Mouse (Mus musculus) heart, adult 2 months (tissue): ENCODE data around the gene Pik3r2. TPM values are rescaled to one million over a fixed set of nuclear protein-coding genes. Genes with fewer than 3 reads are reported as not detected.
A peak's percentile ranks its signal among the peaks of the same experiment; 100 is the strongest.

Source experiments
- DNase-seq, 2 experiments: peaks; one replicate each; pipeline ENCODE4 v3.0.0; 2021
- H3K27ac ChIP-seq: fragments of 200-600 bp; 2 replicates; pipeline ENCODE4 v1.8.1; 2022
- H3K27me3 ChIP-seq: fragments of 200-500 bp; 2 replicates; pipeline ENCODE4 v1.6.1; 2012; ENCODE audit warnings: mild to moderate bottlenecking, low read length, inconsistent platforms, mixed read lengths; ENCODE audit not compliant: control insufficient read depth, insufficient read depth
- H3K36me3 ChIP-seq: fragments of 200-500 bp; 2 replicates; pipeline ENCODE4 v1.6.1; 2012; ENCODE audit warnings: low read length, inconsistent platforms; ENCODE audit not compliant: control insufficient read depth, insufficient read depth
- H3K4me1 ChIP-seq: fragments of 200-500 bp; 2 replicates; pipeline ENCODE4 v1.6.1; 2011; ENCODE audit warnings: low read length; ENCODE audit not compliant: control insufficient read depth, insufficient read depth
- H3K4me3 ChIP-seq: fragments of 200-600 bp; 2 replicates; pipeline ENCODE4 v1.8.1; 2022
- H3K79me2 ChIP-seq: fragments of 200-500 bp; replicated peaks from 2 replicates; pipeline ENCODE4 v1.6.1; 2012; ENCODE audit warnings: mild to moderate bottlenecking, inconsistent platforms, low read length, moderate library complexity, mixed read lengths; ENCODE audit not compliant: control insufficient read depth, insufficient read depth
- H3K9ac ChIP-seq: fragments of 200-500 bp; 2 replicates; pipeline ENCODE4 v1.6.1; 2012; ENCODE audit warnings: low read depth, mild to moderate bottlenecking, control low read depth, inconsistent platforms, low read length, mixed read lengths
- CTCF ChIP-seq: fragments of 200-600 bp; IDR thresholded peaks from 2 replicates; pipeline ENCODE4 v1.8.1; 2022; ENCODE audit warnings: antibody characterized with exemption, mild to moderate bottlenecking, moderate library complexity
- EP300 ChIP-seq: fragments of 200-500 bp; IDR thresholded peaks from 2 replicates; pipeline ENCODE4 v1.6.1; 2011; ENCODE audit warnings: low read depth, low read length, control low read depth; ENCODE audit not compliant: insufficient read depth
- POLR2A ChIP-seq: fragments of 200-500 bp; IDR thresholded peaks from 2 replicates; pipeline ENCODE4 v1.6.1; 2011; ENCODE audit warnings: mild to moderate bottlenecking, low read depth, low read length, control low read depth; ENCODE audit not compliant: insufficient read depth
- WGBS: fragments of 180-500 bp; shearing (Covaris S2); methylation state at CpG from one replicate; pipeline ENCODE4 v1.1.7; 2018; 5-methylcytosine and 5-hydroxymethylcytosine counted together
- intact Hi-C: fragments of 180-260 bp; cut with DNase I; formaldehyde crosslinking; loops from one replicate; pipeline ENCODE4 v1.15.1; 2025
- polyA plus RNA-seq: library from polyadenylated mRNA; depleted of rRNA; stranded (reverse); fragments of >200 nt; gene quantifications from 2 replicates; pipeline ENCODE4 v1.2.3, GENCODE M21; 2012
- total RNA-seq, 2 experiments: library from RNA; stranded (reverse); gene quantifications; 2 replicates each; pipeline ENCODE4 v1.2.3; 2021

Gene Pik3r2
- total and polyA plus RNA-seq, 3 experiments, result 22.0 to 45.5 (median 22.4) TPM

DNA sequence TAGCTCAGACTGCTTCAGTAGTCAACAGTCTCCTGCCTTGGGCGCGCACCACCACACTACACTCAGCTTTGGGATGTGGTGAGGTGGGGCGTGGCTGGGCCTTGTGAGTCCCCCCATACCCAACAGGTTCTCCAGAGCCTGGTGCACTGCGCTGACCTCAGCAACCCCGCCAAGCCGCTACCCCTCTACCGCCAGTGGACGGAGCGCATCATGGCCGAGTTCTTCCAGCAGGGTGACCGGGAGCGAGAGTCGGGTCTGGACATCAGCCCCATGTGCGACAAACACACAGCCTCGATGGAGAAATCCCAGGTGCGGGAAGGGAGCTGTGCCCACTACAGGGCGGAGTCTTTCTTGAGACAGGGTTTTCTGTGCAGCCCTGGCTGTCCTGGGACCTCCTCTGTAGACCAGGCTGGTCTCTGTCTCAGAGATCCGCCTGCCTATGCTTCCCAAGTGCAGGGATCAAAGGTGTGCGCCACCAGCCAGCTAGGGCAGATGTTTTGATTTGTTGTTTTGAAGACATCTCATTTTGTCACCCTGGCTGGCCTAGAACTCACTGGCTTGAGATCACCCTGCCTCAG lies 27.3 kb downstream of the Pik3r2 start:
- TF ChIP-seq CTCF, result no peak
- intact Hi-C loops, result no loop called here
- no peaks in the 10 kb centered on the region for H3K27me3 ChIP-seq
- H3K4me1 ChIP-seq, result peaks cover 11% of the 10 kb centered on the region
- H3K27ac ChIP-seq, result no peak overlapping the region
- peaks cover 3% of the 10 kb centered on the region; the same call in 1 of the 2 replicates for H3K36me3 ChIP-seq
- DNase-seq, result no peak
- H3K79me2 ChIP-seq, result no peaks in the 10 kb centered on the region
- 84% methylated on average over 19 of the region's 19 CpGs for WGBS
- H3K9ac ChIP-seq, result no peak overlapping the region
- no peak overlapping the region for H3K4me3 ChIP-seq

DNA sequence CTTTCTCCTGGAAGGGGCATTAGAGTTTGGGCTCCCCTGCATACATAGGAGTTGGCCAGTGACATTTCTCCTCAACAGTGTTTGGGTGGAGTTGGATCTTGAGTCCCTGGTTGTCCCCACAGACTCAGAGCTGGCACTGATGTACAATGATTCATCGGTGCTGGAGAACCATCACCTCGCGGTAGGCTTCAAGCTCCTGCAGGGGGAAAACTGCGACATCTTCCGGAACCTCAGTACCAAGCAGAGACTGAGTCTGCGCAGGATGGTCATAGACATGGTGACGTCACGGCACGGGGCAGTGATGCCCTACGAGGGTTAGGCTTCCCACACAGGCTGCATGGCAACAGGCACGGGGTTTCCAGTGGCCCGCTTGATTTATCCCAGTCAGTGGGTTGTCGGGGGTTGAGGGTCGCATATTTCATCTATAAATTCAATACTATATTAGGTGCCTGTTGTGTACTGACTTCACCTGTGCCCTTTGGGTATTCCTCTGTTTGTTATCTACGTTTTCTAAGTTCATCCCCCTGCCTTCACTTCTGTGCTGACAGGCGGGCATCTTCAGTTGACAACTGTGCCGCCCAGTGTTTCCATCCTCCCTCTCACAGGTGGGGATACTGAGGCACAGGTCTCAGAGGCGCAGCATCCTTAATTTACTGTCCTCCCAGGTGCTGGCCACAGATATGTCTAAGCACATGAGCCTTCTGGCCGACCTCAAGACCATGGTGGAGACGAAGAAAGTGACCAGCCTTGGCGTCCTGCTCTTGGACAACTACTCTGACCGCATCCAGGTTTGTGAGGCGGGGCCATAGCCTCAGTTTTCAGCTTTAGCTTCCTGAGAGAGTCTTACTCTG lies 28.0 kb downstream of the Pik3r2 start:
- TF ChIP-seq POLR2A (no peak), EP300 (no peak), CTCF (no peak)
- H3K27me3 ChIP-seq, result no peaks in the 10 kb centered on the region
- no peak overlapping the region for H3K9ac ChIP-seq
- H3K36me3 ChIP-seq, result no peaks in the 10 kb centered on the region
- 84% methylated on average over 23 of the region's 23 CpGs for WGBS
- intact Hi-C loops, result no loop called here
- no peaks in the 10 kb centered on the region for H3K79me2 ChIP-seq
- no peak overlapping the region for H3K4me3 ChIP-seq
- peak in 1 of 2 experiments; percentile 17 for DNase-seq
- H3K4me1 ChIP-seq, result peaks cover 7% of the 10 kb centered on the region
- H3K27ac ChIP-seq, result no peak overlapping the region

DNA sequence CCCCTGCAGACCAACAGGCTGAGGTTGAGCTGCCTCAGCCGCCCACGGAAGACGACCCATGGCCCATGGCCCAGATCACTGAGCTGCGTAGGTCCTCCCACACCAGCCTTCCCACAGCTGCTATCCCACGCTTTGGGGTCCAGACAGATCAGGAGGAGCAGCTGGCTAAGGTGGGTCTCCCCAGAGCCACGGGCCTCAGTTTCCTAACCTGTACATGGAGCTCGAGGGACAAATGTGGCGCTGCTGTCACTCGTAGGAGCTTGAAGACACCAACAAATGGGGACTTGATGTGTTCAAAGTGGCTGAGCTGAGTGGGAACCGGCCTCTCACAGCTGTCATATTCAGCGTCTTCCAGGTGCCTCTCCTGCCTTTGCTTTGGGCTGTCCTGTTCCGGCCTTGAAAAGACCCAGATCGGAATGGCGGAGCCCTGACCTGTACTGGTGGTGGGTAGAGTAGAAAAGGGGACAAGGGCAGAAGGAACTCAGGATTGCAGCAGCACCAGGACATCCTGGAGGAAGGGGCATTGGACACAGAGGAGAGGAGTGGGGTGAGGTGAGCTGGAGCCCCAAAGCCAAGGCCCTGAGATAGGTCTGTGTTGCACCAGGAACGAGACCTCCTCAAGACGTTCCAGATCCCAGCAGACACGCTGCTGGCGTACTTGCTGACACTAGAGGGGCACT lies 29.2 kb downstream of the Pik3r2 start:
- intact Hi-C loops, result no loop called here
- H3K9ac ChIP-seq, result no peak overlapping the region
- H3K36me3 ChIP-seq, result no peaks in the 10 kb centered on the region
- H3K4me1 ChIP-seq, result peaks cover 5% of the 10 kb centered on the region
- no peaks in the 10 kb centered on the region for H3K79me2 ChIP-seq
- no peak overlapping the region for H3K27ac ChIP-seq
- H3K4me3 ChIP-seq, result no peak overlapping the region
- no peak for TF ChIP-seq EP300
- TF ChIP-seq POLR2A, result no peak
- no peak for TF ChIP-seq CTCF
- no peak for DNase-seq
- 81% methylated on average over 18 of the region's 18 CpGs for WGBS
- no peaks in the 10 kb centered on the region for H3K27me3 ChIP-seq

DNA sequence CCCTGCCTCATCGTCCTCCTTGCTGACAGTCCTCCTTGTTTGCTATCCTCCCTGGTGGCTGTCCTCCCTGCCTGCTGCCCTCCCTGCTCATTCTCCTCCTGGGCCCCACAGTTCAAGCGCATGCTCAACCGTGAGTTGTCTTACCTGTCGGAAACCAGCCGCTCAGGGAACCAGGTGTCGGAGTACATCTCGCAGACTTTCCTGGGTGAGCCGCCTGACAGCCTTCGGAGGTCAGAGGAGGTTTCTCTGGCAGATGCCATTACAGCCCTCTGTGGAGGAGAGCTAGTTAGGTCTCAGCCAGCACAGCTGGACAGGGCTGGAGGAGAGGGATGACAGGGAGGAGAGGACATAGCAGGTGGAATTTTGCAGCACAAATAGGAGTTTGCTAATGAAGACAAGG lies 29.8 kb downstream of the Pik3r2 start:
- Histone ChIP-seq H3K9ac (no peak overlapping the region), H3K36me3 (no peaks in the 10 kb centered on the region), H3K27me3 (no peaks in the 10 kb centered on the region), H3K27ac (no peak overlapping the region), H3K79me2 (no peaks in the 10 kb centered on the region), H3K4me3 (no peak overlapping the region), H3K4me1 (peaks cover 9% of the 10 kb centered on the region)
- intact Hi-C loops, result no loop called here
- TF ChIP-seq CTCF, result no peak
- no peak for TF ChIP-seq EP300
- TF ChIP-seq POLR2A, result no peak
- DNase-seq, result no peak
- 82% methylated on average over 9 of the region's 9 CpGs for WGBS

DNA sequence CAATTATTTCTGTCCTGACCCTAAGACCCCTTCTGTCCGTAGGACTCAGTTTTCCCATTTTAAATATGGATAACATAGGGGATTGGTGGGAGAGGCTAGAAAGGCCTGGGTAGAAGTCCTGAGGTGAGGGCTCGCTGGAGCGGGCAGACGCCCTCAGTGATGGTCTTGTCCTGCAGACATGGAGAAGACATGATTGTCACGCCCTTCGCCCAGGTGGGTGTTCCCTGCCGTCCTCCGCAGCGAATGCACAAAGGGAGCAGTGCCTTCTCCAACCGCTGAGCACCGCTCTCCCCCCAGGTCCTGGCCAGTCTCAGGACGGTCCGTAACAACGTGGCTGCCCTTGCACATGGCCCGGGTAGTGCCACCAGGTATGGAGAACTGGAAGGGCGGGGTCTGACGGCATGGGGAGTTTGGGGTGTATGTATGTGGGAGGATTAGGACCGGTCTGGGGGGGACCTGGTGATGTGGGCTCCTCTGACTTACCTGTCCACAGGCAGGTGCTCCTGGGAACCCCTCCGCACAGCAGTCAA lies 30.8 kb downstream of the Pik3r2 start:
- Histone ChIP-seq H3K4me1 (peaks cover 11% of the 10 kb centered on the region), H3K36me3 (no peaks in the 10 kb centered on the region), H3K4me3 (no peak overlapping the region), H3K27ac (no peak overlapping the region), H3K79me2 (no peaks in the 10 kb centered on the region), H3K9ac (no peak overlapping the region), H3K27me3 (no peaks in the 10 kb centered on the region)
- TF ChIP-seq POLR2A (no peak), EP300 (no peak)
- DNase-seq, result no peak
- intact Hi-C loops, result no loop called here
- WGBS, result 81% methylated on average over 19 of the region's 19 CpGs

DNA sequence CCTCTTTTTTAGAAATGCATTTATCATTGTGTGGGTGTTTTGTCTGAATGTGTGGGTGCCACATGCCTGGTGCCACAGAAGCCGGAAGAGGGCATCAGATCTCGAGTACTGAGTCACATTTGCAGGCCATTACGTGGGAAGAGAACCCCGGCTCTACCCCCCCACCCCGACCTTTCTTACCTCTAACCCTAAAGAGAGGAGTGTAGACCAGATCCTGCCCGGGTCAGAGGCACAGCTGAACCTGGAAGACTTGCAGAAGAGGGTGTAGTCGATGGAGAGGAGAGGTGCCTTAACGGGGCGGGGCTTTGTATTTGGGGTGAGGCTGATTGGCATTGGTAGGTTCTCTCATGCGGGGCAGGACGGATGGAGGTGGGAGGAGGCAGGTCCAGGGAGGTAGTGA lies 31.7 kb downstream of the Pik3r2 start:
- intact Hi-C loops, result no loop called here
- Histone ChIP-seq H3K36me3 (no peaks in the 10 kb centered on the region), H3K4me1 (peaks cover 11% of the 10 kb centered on the region), H3K79me2 (no peaks in the 10 kb centered on the region), H3K4me3 (no peak overlapping the region), H3K27me3 (no peaks in the 10 kb centered on the region), H3K27ac (peak overlapping the region; percentile 87; the same call in 1 of the 2 replicates), H3K9ac (no peak overlapping the region)
- peak in 1 of 2 experiments; percentile 28 for DNase-seq
- WGBS, result 50% methylated on average over 11 of the region's 11 CpGs
- TF ChIP-seq POLR2A, result no peak
- TF ChIP-seq CTCF, result no peak
- no peak for TF ChIP-seq EP300
